Mouse (Mus musculus) gastrocnemius, adult 8-10 months (tissue): ENCODE measurements around the gene Baz1a. TPM values are rescaled to one million over a fixed set of nuclear protein-coding genes. Genes with fewer than 3 reads are reported as not detected.
"Not testable (repeated sequence)": the region's sequence is repeated elsewhere in the genome, so short reads cannot be mapped to it uniquely, and the experiment has no call there.

Experiments used
- DNase-seq, 2 experiments: peaks; one replicate each; pipeline ENCODE4 v3.0.0; 2022; ENCODE audit warnings: low spot score in 2 of 2
- total RNA-seq, 4 experiments: library from RNA; stranded (reverse); gene quantifications; 2 replicates each; pipeline ENCODE4 v1.2.4; 2022

Gene Baz1a
- total RNA-seq, 4 experiments from 2014 or later, result 1.8 to 3.1 (median 2.7) TPM

- no peak for DNase-seq
Measured at GRCm38 (mm10) chr12:55007361-55008008, 6.7 kb downstream of the Baz1a start.

- no peak for DNase-seq
Measured at GRCm38 (mm10) chr12:55006071-55006470, 8.1 kb downstream of the Baz1a start.

GRCm38 (mm10) chr12:55004396-55004795 lies 9.8 kb downstream of the Baz1a start:
- no peak for DNase-seq

GRCm38 (mm10) chr12:55003843-55004242 lies 10.3 kb downstream of the Baz1a start:
- DNase-seq, result no peak

GRCm38 (mm10) chr12:55002532-55002931 lies 11.6 kb downstream of the Baz1a start:
- DNase-seq, result not testable (repeated sequence)

GRCm38 (mm10) chr12:54999016-54999690 lies 15.0 kb downstream of the Baz1a start:
- peak in 1 of 2 experiments; percentile 6 for DNase-seq

GRCm38 (mm10) chr12:54998411-54998810 lies 15.7 kb downstream of the Baz1a start:
- DNase-seq, result no peak

GRCm38 (mm10) chr12:54996979-54997474 lies 17.1 kb downstream of the Baz1a start:
- DNase-seq, result no peak

GRCm38 (mm10) chr12:54995965-54996364 lies 18.2 kb downstream of the Baz1a start:
- no peak for DNase-seq

GRCm38 (mm10) chr12:54994418-54994817 lies 19.7 kb downstream of the Baz1a start:
- no peak for DNase-seq

- DNase-seq, result no peak
Measured at GRCm38 (mm10) chr12:54994068-54994386, 20.1 kb downstream of the Baz1a start.

- no peak for DNase-seq
Measured at GRCm38 (mm10) chr12:54993246-54994067, 20.7 kb downstream of the Baz1a start.

GRCm38 (mm10) chr12:54992814-54993213 lies 21.3 kb downstream of the Baz1a start:
- no peak for DNase-seq

GRCm38 (mm10) chr12:54988323-54988850 lies 25.8 kb downstream of the Baz1a start:
- no peak for DNase-seq

- no peak for DNase-seq
Measured at GRCm38 (mm10) chr12:54987156-54987555, 27.0 kb downstream of the Baz1a start.

- DNase-seq, result peak; percentile 13 to 23
Measured at GRCm38 (mm10) chr12:54986052-54986717, 28.0 kb downstream of the Baz1a start, which contains the start of gene Gm20403. Gene Gm20403 (minus strand): TSS chr12:54986529.

GRCm38 (mm10) chr12:54985257-54986051 lies 28.7 kb downstream of the Baz1a start:
- DNase-seq, result peak; percentile 15 to 23

GRCm38 (mm10) chr12:54984701-54985256 lies 29.4 kb downstream of the Baz1a start:
- peak; percentile 32 to 36 for DNase-seq

GRCm38 (mm10) chr12:54982935-54983715 lies 31.0 kb downstream of the Baz1a start:
- no peak for DNase-seq
